Mouse (Mus musculus) liver, adult (tissue): ENCODE results near the gene Pygm.

Source experiments
- GATA4 ChIP-seq: IDR thresholded peaks from 2 replicates; pipeline ENCODE4 v1.6.1; 2014; ENCODE audit warnings: mild to moderate bottlenecking, low read length; ENCODE audit not compliant: insufficient replicate concordance

Pygm gene

DNA sequence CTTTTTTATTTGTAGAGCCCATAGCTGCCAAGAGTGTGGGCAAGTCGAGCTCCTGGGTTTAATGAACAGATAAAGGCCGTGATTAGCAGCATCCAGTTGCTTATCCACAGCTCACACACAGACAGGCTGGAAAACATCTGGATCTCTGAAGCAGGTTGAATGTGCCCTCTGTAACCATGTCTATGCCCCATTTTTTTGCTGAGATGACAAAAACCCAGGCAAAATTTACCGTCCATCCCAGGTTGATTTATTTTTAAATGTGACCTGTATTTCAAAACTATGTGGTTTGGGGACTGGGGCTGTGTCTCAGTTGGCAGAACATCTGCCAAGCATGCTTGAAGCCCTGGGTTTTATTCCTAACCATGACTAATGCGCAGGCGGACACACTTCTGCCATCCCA is 25.0 kb downstream of the Pygm start:
- no peak for TF ChIP-seq GATA4

DNA sequence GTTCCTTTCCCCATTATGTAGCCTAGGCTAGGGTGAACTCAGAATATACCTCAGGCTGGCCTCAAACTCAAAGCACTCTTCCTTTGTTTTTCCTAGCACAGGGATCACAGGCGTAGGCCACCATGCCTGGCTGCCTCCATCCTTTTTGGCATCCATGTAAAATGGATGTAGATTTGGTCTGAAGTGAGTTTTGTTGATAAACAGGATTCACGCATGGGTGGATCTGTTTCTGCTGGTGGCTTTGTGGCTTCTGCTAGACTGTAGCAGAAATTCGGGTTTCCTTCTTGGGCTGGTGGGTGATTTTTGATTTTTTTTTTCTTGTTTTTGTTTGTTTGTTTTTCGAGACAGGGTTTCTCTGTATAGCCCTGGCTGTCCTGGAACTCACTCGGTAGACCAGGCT is 25.7 kb downstream of the Pygm start:
- no peak for TF ChIP-seq GATA4

DNA sequence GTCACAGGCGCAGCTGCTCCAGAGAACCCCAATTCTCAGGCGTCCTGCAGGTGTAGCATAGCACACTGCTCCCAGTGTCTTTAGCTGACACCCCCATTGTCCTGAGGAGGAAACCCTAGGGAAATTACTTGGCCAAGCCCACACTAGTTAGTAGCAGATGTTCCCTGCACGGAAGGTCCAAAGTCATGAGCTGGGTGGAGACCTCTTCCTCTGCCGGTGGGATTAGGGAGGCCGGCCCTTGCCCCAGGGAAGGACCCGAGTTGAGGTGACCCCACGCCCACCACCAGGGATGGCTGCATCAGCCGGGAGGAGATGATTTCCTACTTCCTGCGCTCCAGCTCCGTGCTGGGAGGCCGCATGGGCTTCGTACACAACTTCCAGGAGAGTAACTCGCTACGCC is 28.6 kb downstream of the Pygm start:
- no peak for TF ChIP-seq GATA4

DNA sequence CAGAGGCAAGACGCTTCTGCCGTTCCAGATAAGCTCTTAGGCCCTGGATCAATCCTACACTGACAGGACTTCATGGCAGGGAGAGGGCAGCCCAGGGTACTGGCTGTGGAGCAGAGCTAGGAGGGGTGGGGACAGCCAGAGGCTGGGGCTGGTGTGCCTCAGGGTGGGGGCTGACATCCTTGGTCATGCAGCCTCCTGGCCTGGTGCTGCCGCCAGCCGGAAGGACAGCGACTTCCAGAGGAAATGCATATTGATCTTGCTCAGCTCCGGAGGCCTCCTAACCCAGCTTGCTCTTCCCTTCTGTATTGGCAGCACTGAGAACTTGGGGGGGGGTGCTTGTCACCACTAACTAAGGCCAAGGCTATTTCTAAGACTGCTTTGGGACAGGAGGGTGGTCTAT is 31.3 kb downstream of the Pygm start:
- peak; percentile 68; the same call in 1 of the 2 replicates for TF ChIP-seq GATA4

DNA sequence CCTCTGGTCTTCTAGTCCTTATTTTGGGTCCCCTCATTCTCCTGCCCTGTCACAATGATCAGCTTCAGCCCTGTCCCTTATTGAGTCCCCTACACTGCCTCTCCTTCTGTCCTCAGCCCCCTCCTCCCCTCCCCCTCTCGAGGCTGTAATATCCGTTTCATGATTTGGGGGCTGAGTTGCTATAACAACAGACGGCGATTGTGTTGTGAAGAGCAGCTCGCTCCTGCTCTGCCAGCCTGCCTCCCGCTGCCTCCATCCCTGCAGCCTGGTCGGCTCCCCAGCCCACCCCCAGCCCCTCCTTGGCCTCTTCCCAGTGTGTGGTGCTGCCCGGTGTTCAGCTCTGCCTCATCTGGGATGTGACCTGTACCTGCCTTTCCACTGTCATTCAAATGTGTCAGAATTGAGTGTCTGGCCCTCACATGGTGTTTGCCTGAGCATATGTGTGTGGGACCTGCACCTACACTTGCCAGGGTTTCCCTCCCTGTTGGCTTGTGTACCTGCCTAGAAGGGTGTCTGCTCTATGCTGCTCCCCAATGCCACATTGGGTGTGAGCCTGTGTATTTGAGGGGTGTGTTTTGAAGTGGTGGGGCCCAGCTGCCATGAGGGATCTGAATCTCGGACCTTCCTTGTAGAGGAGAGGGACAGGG is 32.0 kb downstream of the Pygm start:
- TF ChIP-seq GATA4, result no peak

DNA sequence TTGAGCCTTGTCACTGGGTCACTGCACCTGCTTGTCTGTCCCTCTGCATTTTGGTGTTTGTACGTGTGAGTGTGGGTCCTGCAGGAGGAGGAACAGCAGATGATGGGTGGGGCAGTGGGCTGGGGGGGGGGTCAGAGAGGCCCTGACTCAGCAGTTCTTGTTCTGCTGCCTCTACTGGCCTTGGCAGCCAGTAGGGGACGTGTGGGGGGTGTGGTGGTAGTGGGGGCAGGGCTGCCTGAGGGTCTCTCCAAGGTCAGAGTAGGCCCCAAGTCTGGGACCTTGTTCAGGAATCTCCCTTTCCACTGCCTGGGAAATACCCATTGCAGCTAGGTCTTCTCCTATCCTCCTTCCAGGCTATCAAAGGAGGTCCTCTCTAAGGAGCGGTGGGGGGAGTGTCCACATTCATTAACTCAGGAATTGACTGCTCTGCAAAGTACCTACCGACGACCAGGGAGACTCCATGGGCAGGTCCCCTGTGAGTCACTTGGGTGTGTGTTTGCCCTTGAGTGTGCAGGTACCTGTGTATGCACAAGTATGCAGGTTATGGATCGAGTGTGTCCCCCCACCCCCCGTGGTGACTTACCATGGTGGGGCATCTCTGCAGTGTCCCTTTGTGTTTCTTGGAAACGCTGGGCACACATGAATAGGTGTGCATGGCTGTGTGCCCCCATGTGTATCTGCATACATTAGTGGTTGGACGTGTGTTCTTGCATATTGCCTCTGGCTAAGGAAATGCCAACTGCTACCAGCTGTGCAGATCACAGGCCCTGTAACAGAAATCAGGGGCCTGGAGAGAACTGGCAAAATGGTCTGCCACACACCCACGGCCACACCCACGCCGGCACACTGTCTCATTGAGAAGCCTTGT is 32.9 kb downstream of the Pygm start:
- TF ChIP-seq GATA4, result no peak

DNA sequence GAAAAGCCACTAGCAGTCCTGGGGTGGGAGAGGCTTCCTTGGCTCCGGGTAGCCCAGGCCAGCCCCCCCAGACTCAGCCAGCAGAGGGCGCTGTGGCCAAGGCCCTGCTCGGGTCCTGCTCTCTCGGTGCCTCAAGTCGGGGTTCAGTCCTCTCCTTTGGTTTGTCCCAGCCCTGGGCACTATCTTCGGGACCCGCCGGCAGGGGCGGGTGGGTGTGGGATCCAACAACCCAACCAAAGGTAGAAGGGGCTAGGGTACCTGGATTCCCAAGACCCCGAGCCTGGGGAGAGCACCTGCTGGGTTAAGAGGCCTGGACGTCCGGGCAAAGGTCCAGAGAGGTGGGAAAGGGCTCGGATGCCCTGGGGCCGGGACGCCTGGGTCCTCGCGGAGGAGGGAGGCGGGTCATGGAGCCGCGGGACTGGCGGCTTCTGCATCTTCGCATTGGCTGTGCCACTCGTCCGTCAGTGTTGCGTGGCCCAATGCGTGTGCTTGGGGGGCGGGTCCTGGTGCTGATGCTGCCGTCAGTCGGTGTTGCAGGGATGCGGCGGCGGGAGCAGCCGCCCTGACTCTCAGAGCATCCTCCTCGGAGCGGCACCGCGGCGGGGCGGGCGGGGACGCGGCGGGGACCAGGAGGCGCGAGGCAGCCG is 34.2 kb downstream of the Pygm start, which contains the start of gene Nrxn2:
TSS of gene Nrxn2 (plus strand) at position 499 of the 647 bp plus-strand sequence.
- no peak for TF ChIP-seq GATA4

DNA sequence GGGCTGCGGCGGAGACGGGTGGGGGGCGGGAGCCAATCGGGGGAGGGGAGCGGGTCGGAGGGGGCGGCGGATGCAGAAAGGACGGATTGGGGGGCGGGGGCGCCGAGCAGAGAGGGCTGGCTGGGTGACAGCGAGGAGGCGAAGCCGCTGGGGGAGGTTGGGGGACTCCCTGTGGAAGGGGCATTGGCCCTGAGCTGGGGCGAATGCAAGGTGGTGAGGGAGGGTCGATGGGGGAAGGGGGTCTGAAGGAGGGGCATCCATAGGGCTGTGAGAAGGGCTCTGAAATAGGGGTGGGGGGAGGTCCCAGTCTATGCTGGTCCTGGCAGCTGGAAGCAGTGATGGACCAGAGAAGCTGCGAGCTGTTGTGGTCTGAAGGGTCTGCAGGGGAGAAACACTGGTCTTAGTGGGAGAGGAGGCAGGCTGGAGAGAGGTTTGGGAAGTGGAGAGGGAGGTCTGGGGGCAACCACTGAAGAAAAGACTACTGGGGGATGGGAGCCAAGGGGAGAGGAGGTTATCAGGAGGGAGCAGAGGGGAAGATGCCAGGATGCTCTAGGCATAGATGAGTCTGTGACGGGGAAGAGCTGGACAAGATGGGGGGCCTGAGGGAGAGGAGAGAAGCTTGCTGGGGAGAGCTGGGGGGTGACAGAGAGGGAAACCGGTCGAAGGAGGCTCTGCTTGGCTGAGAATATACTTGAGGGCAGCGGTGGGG is 34.9 kb downstream of the Pygm start:
- TF ChIP-seq GATA4, result no peak

DNA sequence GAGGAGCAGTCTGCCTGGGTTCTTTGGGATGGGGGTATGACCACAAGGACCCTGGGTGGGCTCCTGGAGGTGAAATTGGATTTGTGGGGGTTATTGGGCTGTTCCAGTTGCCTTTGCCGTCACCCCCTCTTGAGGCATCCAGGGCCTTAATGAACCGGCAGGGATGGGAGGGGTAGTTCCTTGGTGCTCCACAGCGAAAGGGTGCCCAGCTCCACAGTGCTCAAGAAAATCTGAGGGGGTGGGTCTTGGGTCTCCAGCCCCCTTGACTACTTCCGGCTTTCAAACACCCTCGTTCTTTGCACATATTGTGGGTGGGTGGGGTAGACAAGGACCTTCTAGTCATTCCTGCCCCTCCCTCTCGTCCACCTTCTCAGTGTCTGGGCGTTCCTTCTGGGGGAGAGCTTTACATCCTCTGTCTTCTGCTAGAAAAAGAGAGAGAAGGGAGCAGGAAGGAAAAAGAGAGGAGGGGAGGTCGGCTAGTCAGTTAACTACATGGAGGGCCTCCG is 35.7 kb downstream of the Pygm start:
- TF ChIP-seq GATA4, result no peak

DNA sequence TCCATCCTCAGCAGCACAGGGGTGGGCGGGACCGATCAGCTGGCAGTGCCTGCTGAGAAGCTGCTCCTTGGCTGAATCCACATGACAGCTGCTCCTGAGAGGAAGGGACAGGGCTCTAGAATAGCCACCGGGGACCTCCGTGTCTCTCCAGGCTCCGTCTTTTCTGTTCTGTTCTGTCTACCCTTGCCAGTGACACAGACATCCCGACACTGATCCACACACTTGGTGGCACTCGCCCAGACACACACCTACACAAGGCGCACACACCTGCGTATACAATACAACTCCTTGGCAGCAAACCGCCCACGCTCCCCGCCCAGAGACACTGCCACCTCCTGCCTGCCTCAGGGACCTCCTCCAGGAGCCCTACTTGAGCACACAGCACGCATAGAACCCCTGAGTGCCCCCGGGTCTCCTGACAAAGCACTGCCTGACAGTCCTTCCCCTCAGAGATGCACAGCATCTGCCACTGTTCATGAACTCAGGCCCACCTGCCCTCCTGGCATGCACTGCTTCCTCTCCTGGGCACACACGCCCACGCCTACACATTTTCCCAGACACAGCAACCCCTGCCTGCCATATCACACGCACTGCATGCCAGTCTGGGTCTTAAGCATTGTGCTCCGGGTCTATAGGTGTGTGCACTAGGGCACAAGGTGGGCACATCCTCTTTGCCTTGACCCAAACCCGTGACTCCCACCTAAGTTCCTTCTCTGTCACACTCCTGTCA is 36.4 kb downstream of the Pygm start:
- TF ChIP-seq GATA4, result no peak

DNA sequence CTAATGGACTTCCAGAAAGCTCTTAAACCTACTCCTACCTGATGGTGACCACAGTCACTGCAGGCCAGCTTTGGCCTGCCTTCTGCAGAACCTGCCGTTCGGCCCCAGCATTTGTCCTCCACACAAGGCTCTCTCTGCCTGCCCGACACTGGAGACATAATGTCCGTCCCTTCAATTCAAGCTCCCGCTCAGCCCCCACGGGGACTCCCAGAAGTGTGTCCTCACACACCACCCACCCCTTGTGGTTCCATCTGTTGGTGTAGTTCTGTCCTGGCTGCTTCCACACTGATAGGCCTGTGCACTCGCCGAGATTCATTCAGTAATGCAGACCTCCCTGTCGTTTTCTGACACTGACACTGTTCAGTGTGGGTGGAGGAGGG is 37.0 kb downstream of the Pygm start:
- TF ChIP-seq GATA4, result no peak

DNA sequence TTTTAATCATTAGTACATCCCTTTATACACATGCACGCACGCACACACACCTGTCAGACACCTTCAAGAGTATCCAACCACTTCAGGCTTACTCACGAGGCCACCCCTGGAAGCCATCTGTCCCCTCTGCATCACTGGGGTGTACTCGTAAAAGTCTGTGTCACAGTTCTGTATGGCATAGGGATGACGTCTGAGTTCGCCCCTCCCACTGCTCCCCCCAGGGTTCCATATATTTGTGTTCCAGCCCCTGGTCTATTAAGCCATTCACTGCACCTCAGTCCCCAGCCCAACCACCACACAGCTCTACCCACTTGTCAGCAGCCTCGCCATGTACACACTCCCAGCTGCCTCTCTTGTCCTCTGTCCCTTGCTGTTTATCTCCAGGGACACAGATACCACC is 37.8 kb downstream of the Pygm start:
- TF ChIP-seq GATA4, result no peak

DNA sequence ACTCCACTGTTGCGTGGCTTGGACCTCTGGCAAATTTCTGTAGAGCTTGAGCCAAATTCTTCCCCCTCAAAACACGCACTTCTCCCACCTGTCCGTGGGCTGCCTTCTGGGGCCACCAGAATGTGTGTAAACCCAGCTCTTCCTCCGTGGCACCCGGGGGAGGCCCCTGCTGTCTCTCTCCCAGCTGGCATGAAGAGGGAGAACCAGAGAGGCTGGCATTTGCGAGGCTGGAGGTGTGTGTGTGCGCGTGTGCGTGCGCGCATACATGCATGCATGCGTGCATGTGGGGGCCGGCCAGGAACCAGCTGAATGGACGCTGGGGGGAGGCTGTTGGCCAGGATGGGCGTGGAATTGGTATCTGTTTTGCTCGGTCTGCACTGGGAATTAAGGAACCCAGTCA is 39.0 kb downstream of the Pygm start:
- TF ChIP-seq GATA4, result no peak

DNA sequence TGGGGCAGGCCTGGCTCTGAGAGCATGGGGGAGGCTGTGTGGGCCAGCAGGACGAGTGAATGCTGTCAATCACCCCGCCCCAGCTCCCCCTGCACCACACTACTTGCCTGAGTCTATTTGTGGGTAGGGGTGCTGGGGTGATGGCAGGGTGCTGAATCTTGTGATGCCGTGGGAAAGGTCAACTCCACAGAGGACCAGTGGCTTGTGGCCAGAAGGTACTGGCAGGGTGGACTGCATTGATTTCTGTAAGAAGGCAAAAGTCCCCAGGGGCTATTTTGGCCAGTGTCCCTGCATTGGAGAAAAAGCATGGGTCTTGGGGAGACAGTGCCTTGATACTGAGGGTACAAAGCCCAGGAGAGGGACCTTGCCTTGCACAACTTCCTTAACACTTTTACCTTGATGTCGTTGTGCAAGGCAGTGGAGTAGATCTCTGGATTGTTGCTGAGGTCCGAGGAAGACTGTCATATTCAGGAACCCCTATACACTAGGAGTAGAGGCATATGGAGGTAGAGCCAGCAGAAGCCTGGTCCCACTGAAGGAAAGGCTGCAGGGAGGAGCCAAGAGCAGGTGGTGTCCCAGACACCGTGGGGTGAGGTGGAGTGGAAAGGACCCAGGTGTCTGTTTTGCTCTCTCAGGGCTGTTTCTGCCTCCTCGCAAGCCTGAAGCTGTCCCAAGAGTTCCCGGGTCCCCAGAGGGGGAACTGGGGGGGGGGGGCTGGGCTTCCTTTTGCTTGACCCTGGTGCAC is 40.1 kb downstream of the Pygm start:
- TF ChIP-seq GATA4, result no peak
